Mouse (Mus musculus) heart, embryonic 14.5 days (tissue): ENCODE data around the gene Shld2. TPM values are rescaled to one million over a fixed set of nuclear protein-coding genes. Genes with fewer than 3 reads are reported as not detected.

Experiments
- ATAC-seq: fragments of 200-750 bp; cut with Nextera tagmentation; 2 replicates; pipeline ENCODE4 v1.8.0; 2017; ENCODE audit warnings: low read depth, moderate TSS enrichment; ENCODE audit not compliant: insufficient number of reproducible peaks, insufficient read depth, low FRiP score
- H3K27ac ChIP-seq, 2 experiments: fragments of 200-500 bp in 1 of 2; fragments of 300-500 bp in 1 of 2; sonication (generic) in 1 of 2; replicated peaks in 1 of 2; 2 replicates each; pipeline ENCODE4 v1.5.1; 2012 to 2014; ENCODE audit warnings: low read depth in 2 of 2, low read length in 2 of 2, control low read depth in 1 of 2, mild to moderate bottlenecking in 1 of 2, mixed read lengths in 1 of 2; ENCODE audit not compliant: control insufficient read depth in 1 of 2, insufficient read depth in 1 of 2
- H3K27me3 ChIP-seq: fragments of 300-500 bp; sonication (generic); 2 replicates; pipeline ENCODE4 v1.6.1; 2014; ENCODE audit warnings: mild to moderate bottlenecking, low read length, control low read depth; ENCODE audit not compliant: control insufficient read depth, insufficient read depth
- H3K36me3 ChIP-seq: fragments of 300-500 bp; sonication (generic); 2 replicates; pipeline ENCODE4 v1.6.1; 2014; ENCODE audit warnings: mild to moderate bottlenecking, control low read depth, low read length, mixed read lengths; ENCODE audit not compliant: control insufficient read depth, insufficient read depth
- H3K4me1 ChIP-seq, 2 experiments: fragments of 200-500 bp in 1 of 2; fragments of 300-500 bp in 1 of 2; sonication (generic) in 1 of 2; 2 replicates each; pipeline ENCODE4 v1.6.1; 2012 to 2014; ENCODE audit warnings: low read length in 2 of 2, control low read depth in 1 of 2, mixed read lengths in 1 of 2; ENCODE audit not compliant: control insufficient read depth in 2 of 2, insufficient read depth in 2 of 2
- H3K4me2 ChIP-seq: fragments of 300-500 bp; sonication (generic); 2 replicates; pipeline ENCODE4 v1.6.1; 2014; ENCODE audit warnings: mild to moderate bottlenecking, low read length
- H3K4me3 ChIP-seq, 2 experiments: fragments of 200-500 bp in 1 of 2; fragments of 300-500 bp in 1 of 2; sonication (generic) in 1 of 2; 2 replicates each; pipeline ENCODE4 v1.5.1; 2012 to 2014; ENCODE audit warnings: low read length in 2 of 2, mild to moderate bottlenecking in 2 of 2, control low read depth in 1 of 2, low read depth in 1 of 2, moderate library complexity in 1 of 2; ENCODE audit not compliant: control insufficient read depth in 1 of 2, insufficient read depth in 1 of 2
- H3K9ac ChIP-seq: fragments of 300-500 bp; sonication (generic); 2 replicates; pipeline ENCODE4 v1.6.1; 2014; ENCODE audit warnings: mild to moderate bottlenecking, low read length
- H3K9me3 ChIP-seq: fragments of 300-500 bp; sonication (generic); 2 replicates; pipeline ENCODE4 v1.6.1; 2016; ENCODE audit warnings: low read length, control low read depth; ENCODE audit not compliant: control insufficient read depth
- WGBS: fragments of 180-500 bp; shearing (Covaris S2); extraction: QIAGEN DNeasy Blood & Tissue Kit; methylation state at CpG from one replicate; pipeline ENCODE4 v1.1.7; 2014; 5-methylcytosine and 5-hydroxymethylcytosine counted together
- polyA plus RNA-seq: library from polyadenylated mRNA; unstranded; fragments of >200 nt; fragmentation: Nextera tagmentation; extraction: Ambion mirVana; gene quantifications from 2 replicates; pipeline ENCODE4 v1.2.1, GENCODE M21; 2014

Gene Shld2
- polyA plus RNA-seq, 1 experiment from 2014 or later: 7.1 TPM

GRCm38 (mm10) chr14:34297038-34297437 lies 13.3 kb downstream of the Shld2 start:
- H3K9ac ChIP-seq: no peak overlapping the region
- no peaks in the 10 kb centered on the region for H3K9me3 ChIP-seq
- no peaks in the 10 kb centered on the region for H3K36me3 ChIP-seq
- H3K4me1 ChIP-seq: peaks cover 3 to 5% of the 10 kb centered on the region in 2 experiments
- H3K27ac ChIP-seq: no peak overlapping the region
- H3K27me3 ChIP-seq: no peaks in the 10 kb centered on the region
- 20% methylated on average over 4 of the region's 4 CpGs for WGBS
- H3K4me2 ChIP-seq: no peak overlapping the region
- ATAC-seq: no peak
- H3K4me3 ChIP-seq: no peak overlapping the region

GRCm38 (mm10) chr14:34296350-34296749 lies 13.9 kb downstream of the Shld2 start:
- no peak for ATAC-seq
- no peaks in the 10 kb centered on the region for H3K36me3 ChIP-seq
- H3K9me3 ChIP-seq: no peaks in the 10 kb centered on the region
- H3K4me3 ChIP-seq: no peak overlapping the region
- no peak overlapping the region for H3K4me2 ChIP-seq
- no peak overlapping the region for H3K9ac ChIP-seq
- H3K27ac ChIP-seq: no peak overlapping the region
- H3K27me3 ChIP-seq: no peaks in the 10 kb centered on the region
- H3K4me1 ChIP-seq: peaks cover 3 to 5% of the 10 kb centered on the region in 2 experiments
- WGBS: 77% methylated on average over 7 of the region's 7 CpGs

GRCm38 (mm10) chr14:34293641-34294040 lies 16.7 kb downstream of the Shld2 start:
- H3K27ac ChIP-seq: no peak overlapping the region
- no peak for ATAC-seq
- no peaks in the 10 kb centered on the region for H3K36me3 ChIP-seq
- no peak overlapping the region for H3K4me2 ChIP-seq
- H3K27me3 ChIP-seq: no peaks in the 10 kb centered on the region
- no peaks in the 10 kb centered on the region for H3K9me3 ChIP-seq
- H3K4me1 ChIP-seq: peaks cover 3 to 5% of the 10 kb centered on the region in 2 experiments
- H3K4me3 ChIP-seq: no peak overlapping the region
- WGBS: 91% methylated on average over 3 of the region's 3 CpGs
- no peak overlapping the region for H3K9ac ChIP-seq

- H3K36me3 ChIP-seq: no peaks in the 10 kb centered on the region
- 29% methylated on average over 1 of the region's 1 CpGs for WGBS
These were observed 20.1 kb downstream of the Shld2 start for GRCm38 (mm10) chr14:34290229-34290628.

GRCm38 (mm10) chr14:34289259-34290015 lies 20.9 kb downstream of the Shld2 start:
- 91% methylated on average over 3 of the region's 3 CpGs for WGBS
- H3K4me2 ChIP-seq: no peak overlapping the region
- H3K4me3 ChIP-seq: no peak overlapping the region
- H3K27ac ChIP-seq: no peak overlapping the region
- ATAC-seq: no peak
- H3K9me3 ChIP-seq: no peaks in the 10 kb centered on the region
- H3K36me3 ChIP-seq: no peaks in the 10 kb centered on the region
- H3K4me1 ChIP-seq: no peaks in the 10 kb centered on the region
- H3K9ac ChIP-seq: no peak overlapping the region
- H3K27me3 ChIP-seq: no peaks in the 10 kb centered on the region

More at GRCm38 (mm10) chr14:34290229-34290628, 20.1 kb downstream of the Shld2 start:
- no peak for ATAC-seq
- Histone ChIP-seq H3K9me3 (no peaks in the 10 kb centered on the region), H3K4me2 (no peak overlapping the region), H3K9ac (no peak overlapping the region), H3K27ac (no peak overlapping the region), H3K27me3 (no peaks in the 10 kb centered on the region), H3K4me1 (no peaks in the 10 kb centered on the region), H3K4me3 (no peak overlapping the region)

- Histone ChIP-seq H3K27me3 (no peaks in the 10 kb centered on the region), H3K27ac (no peak overlapping the region), H3K4me3 (no peak overlapping the region), H3K36me3 (no peaks in the 10 kb centered on the region), H3K9me3 (no peaks in the 10 kb centered on the region), H3K4me2 (no peak overlapping the region), H3K4me1 (no peaks in the 10 kb centered on the region), H3K9ac (no peak overlapping the region)
- WGBS: 55% methylated on average over 2 of the region's 2 CpGs
- no peak for ATAC-seq
These were observed 21.9 kb downstream of the Shld2 start for GRCm38 (mm10) chr14:34288396-34288795.

GRCm38 (mm10) chr14:34281736-34282269 lies 28.5 kb downstream of the Shld2 start:
- Histone ChIP-seq H3K9me3 (no peaks in the 10 kb centered on the region), H3K4me3 (no peak overlapping the region), H3K9ac (no peak overlapping the region), H3K36me3 (no peaks in the 10 kb centered on the region), H3K4me2 (no peak overlapping the region), H3K27me3 (no peaks in the 10 kb centered on the region), H3K27ac (no peak overlapping the region), H3K4me1 (no peaks in the 10 kb centered on the region)
- ATAC-seq: no peak
- 88% methylated on average over 5 of the region's 5 CpGs for WGBS
